Mouse (Mus musculus) kidney, embryonic 14.5 days (tissue): ENCODE data around the gene Sbno2. TPM values are rescaled to one million over a fixed set of nuclear protein-coding genes. Genes with fewer than 3 reads are reported as not detected.

Experiments
- ATAC-seq: fragments of 200-750 bp; cut with Nextera tagmentation; 2 replicates; pipeline ENCODE4 v1.8.0; 2017; ENCODE audit warnings: moderate number of reproducible peaks, mild to moderate bottlenecking, moderate TSS enrichment, moderate library complexity; ENCODE audit not compliant: low FRiP score, low TSS enrichment
- H3K27ac ChIP-seq: fragments of 300-500 bp; sonication (generic); 2 replicates; pipeline ENCODE4 v1.5.1; 2014; ENCODE audit warnings: low read depth, mild to moderate bottlenecking, low read length, moderate library complexity, mixed read lengths
- H3K27me3 ChIP-seq: fragments of 300-500 bp; sonication (generic); 2 replicates; pipeline ENCODE4 v1.6.1; 2014; ENCODE audit warnings: mild to moderate bottlenecking, low read length; ENCODE audit not compliant: control insufficient read depth, insufficient read depth
- H3K36me3 ChIP-seq: fragments of 300-500 bp; sonication (generic); 2 replicates; pipeline ENCODE4 v1.6.1; 2014; ENCODE audit warnings: low read length, mixed read lengths; ENCODE audit not compliant: control insufficient read depth, insufficient read depth
- H3K4me1 ChIP-seq: fragments of 300-500 bp; sonication (generic); 2 replicates; pipeline ENCODE4 v1.6.1; 2014; ENCODE audit warnings: low read length, mixed read lengths; ENCODE audit not compliant: control insufficient read depth, insufficient read depth
- H3K4me2 ChIP-seq: fragments of 300-500 bp; sonication (generic); replicated peaks from 2 replicates; pipeline ENCODE4 v1.6.1; 2014; ENCODE audit warnings: low read depth, mild to moderate bottlenecking, low read length
- H3K4me3 ChIP-seq: fragments of 300-500 bp; sonication (generic); 2 replicates; pipeline ENCODE4 v1.5.1; 2014; ENCODE audit warnings: mild to moderate bottlenecking, low read length
- H3K9ac ChIP-seq: fragments of 300-500 bp; sonication (generic); 2 replicates; pipeline ENCODE4 v1.6.1; 2014; ENCODE audit warnings: low read depth, mild to moderate bottlenecking, low read length, moderate library complexity
- H3K9me3 ChIP-seq: fragments of 300-500 bp; sonication (generic); 2 replicates; pipeline ENCODE4 v1.6.1; 2016; ENCODE audit warnings: low read length; ENCODE audit not compliant: control insufficient read depth
- WGBS: fragments of 180-500 bp; shearing (Covaris S2); extraction: QIAGEN DNeasy Blood & Tissue Kit; methylation state at CpG from one replicate; pipeline ENCODE4 v1.1.7; 2014; 5-methylcytosine and 5-hydroxymethylcytosine counted together
- polyA plus RNA-seq: library from polyadenylated mRNA; unstranded; fragments of >200 nt; fragmentation: Nextera tagmentation; extraction: Ambion mirVana; gene quantifications from 2 replicates; pipeline ENCODE4 v1.2.1, GENCODE M21; 2014

The Sbno2 gene
- polyA plus RNA-seq, result 10.6 and 14.8 TPM in 2 replicates

GRCm38 (mm10) chr10:80105460-80105859 lies at the start of gene Sbno2:
TSS of gene Sbno2 (minus strand) at chr10:80105571.
- ATAC-seq, result no peak
- H3K4me3 ChIP-seq, result no peak within 1 kb of the TSS
- no peak within 1 kb of the TSS for H3K4me2 ChIP-seq
- H3K9ac ChIP-seq, result no peak within 1 kb of the TSS
- no peaks in the 10 kb centered on the region for H3K36me3 ChIP-seq
- H3K27me3 ChIP-seq, result no peaks in the 10 kb centered on the region
- H3K4me1 ChIP-seq, result peaks cover 20% of the 10 kb centered on the region
- no peak within 1 kb of the TSS for H3K27ac ChIP-seq
- H3K9me3 ChIP-seq, result no peaks in the 10 kb centered on the region
- WGBS, result 79% methylated on average over 5 of the region's 5 CpGs

GRCm38 (mm10) chr10:80154384-80154783 lies 49.0 kb upstream of the Sbno2 start:
- Histone ChIP-seq H3K4me1 (peaks cover 71% of the 10 kb centered on the region), H3K4me2 (no peak overlapping the region), H3K36me3 (peaks cover 66% of the 10 kb centered on the region), H3K9ac (no peak overlapping the region), H3K4me3 (0 out of 2 replicates have a peak overlapping the region, but pooled peaks have one; percentile 2), H3K27ac (no peak overlapping the region), H3K9me3 (no peaks in the 10 kb centered on the region), H3K27me3 (no peaks in the 10 kb centered on the region)
- 82% methylated on average over 7 of the region's 7 CpGs for WGBS
- ATAC-seq, result no peak

DNA sequence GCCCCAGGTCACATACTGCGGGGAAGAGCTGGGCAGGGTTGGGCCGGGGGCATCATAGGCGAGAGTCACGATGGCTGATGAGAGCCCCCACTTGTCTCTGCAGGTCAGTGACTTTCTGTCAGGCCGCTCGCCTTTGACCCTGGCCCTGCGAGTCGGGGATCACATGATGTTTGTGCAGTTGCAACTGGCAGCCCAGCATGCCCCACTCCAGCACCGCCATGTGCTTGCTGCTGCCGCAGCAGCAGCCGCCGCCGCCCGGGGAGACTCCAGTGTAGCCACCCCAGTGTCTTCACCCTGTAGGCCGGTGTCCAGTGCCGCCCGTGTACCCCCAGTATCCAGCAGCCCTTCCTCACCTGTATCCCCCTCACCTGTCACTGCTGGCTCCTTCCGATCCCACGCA lies 48.3 kb upstream of the Sbno2 start:
- peak overlapping the region; percentile 99; the same call in 1 of the 2 replicates for H3K27ac ChIP-seq
- H3K9me3 ChIP-seq, result no peaks in the 10 kb centered on the region
- peak overlapping the region; percentile 97; the same call in 1 of the 2 replicates for H3K4me3 ChIP-seq
- no peak for ATAC-seq
- 71% methylated on average over 19 of the region's 19 CpGs for whole genome bisulfite sequencing
- peaks cover 66% of the 10 kb centered on the region for H3K36me3 ChIP-seq
- peak overlapping the region; percentile 87 for H3K4me2 ChIP-seq
- no peaks in the 10 kb centered on the region for H3K27me3 ChIP-seq
- H3K9ac ChIP-seq, result peak overlapping the region; percentile 99; the same call in 1 of the 2 replicates
- peaks cover 64% of the 10 kb centered on the region for H3K4me1 ChIP-seq

GRCm38 (mm10) chr10:80152873-80153260 lies 47.5 kb upstream of the Sbno2 start:
- H3K27ac ChIP-seq, result peak overlapping the region; percentile 99
- H3K4me1 ChIP-seq, result peaks cover 56% of the 10 kb centered on the region
- peak overlapping the region; percentile 97 for H3K4me3 ChIP-seq
- WGBS, result 17% methylated on average over 3 of the region's 3 CpGs
- ATAC-seq, result no peak
- no peaks in the 10 kb centered on the region for H3K9me3 ChIP-seq
- peak overlapping the region; percentile 87 for H3K4me2 ChIP-seq
- H3K36me3 ChIP-seq, result peaks cover 66% of the 10 kb centered on the region
- H3K27me3 ChIP-seq, result no peaks in the 10 kb centered on the region
- H3K9ac ChIP-seq, result peak overlapping the region; percentile 99; the same call in 1 of the 2 replicates

GRCm38 (mm10) chr10:80152071-80152872 lies 46.9 kb upstream of the Sbno2 start:
- Histone ChIP-seq H3K27ac (peak overlapping the region; percentile 99), H3K4me3 (peak overlapping the region; percentile 97), H3K4me1 (peaks cover 55% of the 10 kb centered on the region), H3K27me3 (no peaks in the 10 kb centered on the region), H3K9ac (peak overlapping the region; percentile 99), H3K9me3 (no peaks in the 10 kb centered on the region), H3K36me3 (peaks cover 61% of the 10 kb centered on the region), H3K4me2 (peak overlapping the region; percentile 87)
- 1% methylated on average over 15 of the region's 15 CpGs for WGBS
- no peak for ATAC-seq

DNA sequence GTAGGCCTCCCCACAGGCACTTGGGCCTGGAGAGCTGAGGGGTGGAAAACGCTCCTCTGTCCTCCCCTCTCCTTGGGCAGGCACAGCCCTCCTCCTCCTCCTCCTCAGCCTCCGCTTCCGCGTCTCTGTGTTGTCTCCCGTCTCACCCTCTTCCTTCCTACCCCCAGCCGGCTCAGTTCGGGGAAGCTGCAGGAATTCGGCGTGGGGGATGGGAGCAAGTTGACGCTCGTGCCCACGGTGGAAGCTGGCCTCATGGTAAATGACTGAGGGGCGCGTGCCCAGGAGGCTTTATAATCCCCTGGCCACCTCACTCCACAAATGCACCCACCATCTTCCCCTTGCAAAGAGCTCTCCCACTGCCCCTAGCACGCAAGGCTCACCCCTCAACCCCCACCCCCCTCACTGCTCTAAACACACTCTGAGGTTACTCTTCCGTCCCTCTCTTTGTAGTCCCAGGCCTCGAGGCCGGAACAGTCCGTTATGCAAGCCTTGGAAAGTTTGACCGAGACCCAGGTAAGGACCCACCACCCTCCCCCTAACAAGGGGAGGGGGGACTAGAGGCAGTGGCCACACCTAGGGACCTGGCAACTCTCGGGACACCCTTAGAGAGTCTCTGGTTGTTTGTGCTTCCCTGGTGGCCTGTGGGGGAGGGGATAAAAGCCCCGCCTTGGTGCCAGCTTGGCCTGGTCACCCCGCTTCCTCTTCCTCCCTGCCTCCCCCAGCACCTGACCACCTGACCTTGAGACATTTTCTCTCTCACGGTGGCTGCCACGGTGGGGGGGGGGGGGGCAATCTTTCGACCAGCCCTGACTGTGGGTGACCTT lies 46.1 kb upstream of the Sbno2 start:
- H3K4me1 ChIP-seq, result peaks cover 56% of the 10 kb centered on the region
- no peaks in the 10 kb centered on the region for H3K27me3 ChIP-seq
- H3K4me3 ChIP-seq, result peak overlapping the region; percentile 97
- H3K4me2 ChIP-seq, result peak overlapping the region; percentile 87
- no peak for ATAC-seq
- H3K9me3 ChIP-seq, result no peaks in the 10 kb centered on the region
- under 1% methylated on average over 26 of the region's 26 CpGs for WGBS
- H3K36me3 ChIP-seq, result peaks cover 56% of the 10 kb centered on the region
- H3K27ac ChIP-seq, result peak overlapping the region; percentile 99
- peak overlapping the region; percentile 99 for H3K9ac ChIP-seq

- H3K9ac ChIP-seq, result peak overlapping the region; percentile 99
- under 1% methylated on average over 48 of the region's 71 CpGs for WGBS
- no peaks in the 10 kb centered on the region for H3K27me3 ChIP-seq
- H3K4me2 ChIP-seq, result peak overlapping the region; percentile 87
- ATAC-seq, result no peak
- peak overlapping the region; percentile 97 for H3K4me3 ChIP-seq
- H3K4me1 ChIP-seq, result peaks cover 57% of the 10 kb centered on the region
- H3K27ac ChIP-seq, result peak overlapping the region; percentile 99
- no peaks in the 10 kb centered on the region for H3K9me3 ChIP-seq
- peaks cover 55% of the 10 kb centered on the region for H3K36me3 ChIP-seq
Observed at GRCm38 (mm10) chr10:80150226-80151210, 45.1 kb upstream of the Sbno2 start.
